Mouse (Mus musculus): ENCODE measurements around the gene Trnp1.

DNA sequence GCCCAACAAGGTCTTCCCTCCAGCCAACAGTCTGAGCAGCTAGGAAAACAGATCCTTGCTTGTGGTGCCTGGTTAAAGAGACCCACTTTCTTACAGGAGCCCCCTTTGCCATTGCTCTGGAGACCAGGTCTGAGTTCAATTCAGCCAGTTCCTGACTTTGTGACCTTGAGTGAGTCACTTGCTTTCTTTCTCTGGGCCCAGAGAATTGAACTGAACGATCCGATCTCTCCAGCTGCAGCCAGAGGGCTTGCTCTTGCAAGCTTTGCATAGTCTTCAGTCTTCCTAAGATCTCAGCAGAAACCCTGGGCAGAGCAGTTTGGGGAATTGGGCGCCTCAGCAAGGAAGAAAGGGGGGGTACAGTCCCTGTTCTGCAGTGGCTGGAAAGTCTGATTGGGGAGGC, 15.9 kb downstream of the Trnp1 start:
- no peak for TF ChIP-seq GATA1 (IDR thresholded peaks at IDR 0.05; ENCODE audit: low read length)
- TF ChIP-seq TAL1 (IDR thresholded peaks at IDR 0.05; ENCODE audit: low read length), result no peak
